Mouse (Mus musculus): ENCODE data around the gene Dnajc8. TPM values are rescaled to one million over a fixed set of nuclear protein-coding genes. Genes with fewer than 3 reads are reported as not detected.
"Not testable (repeated sequence)": the region's sequence is repeated elsewhere in the genome, so short reads cannot be mapped to it uniquely, and the experiment has no call there.

Dnajc8 gene
- polyA plus RNA-seq, 1 experiment from 2014 or later = 202 TPM

GRCm38 (mm10) chr4:132590642-132591041 lies 55.3 kb downstream of the Dnajc8 start:
- Histone ChIP-seq H3K4me3 (no peak overlapping the region), H3K36me3 (no peaks in the 10 kb centered on the region), H3K9me3 (no peaks in the 10 kb centered on the region), H3K4me1 (replicated peaks) (peaks cover 7% of the 10 kb centered on the region), H3K27ac (no peak overlapping the region), H3K27me3 (ENCODE audit: insufficient read depth, poor library complexity, severe bottlenecking) (no peaks in the 10 kb centered on the region)
- DNase-seq (ENCODE audit: low spot score) = no peak
- 87% methylated on average over 10 of the region's 10 CpGs for WGBS

GRCm38 (mm10) chr4:132592958-132593357 lies 57.6 kb downstream of the Dnajc8 start:
- WGBS = 93% methylated on average over 9 of the region's 9 CpGs
- Histone ChIP-seq H3K36me3 (no peaks in the 10 kb centered on the region), H3K9me3 (no peaks in the 10 kb centered on the region), H3K4me3 (no peak overlapping the region), H3K27ac (no peak overlapping the region), H3K4me1 (replicated peaks) (peaks cover 10% of the 10 kb centered on the region), H3K27me3 (ENCODE audit: insufficient read depth, poor library complexity, severe bottlenecking) (no peaks in the 10 kb centered on the region)
- no peak for DNase-seq (ENCODE audit: low spot score)

- DNase-seq (ENCODE audit: low spot score) = peak; percentile 24
- H3K36me3 ChIP-seq = no peaks in the 10 kb centered on the region
- H3K27ac ChIP-seq = no peak overlapping the region
- no peaks in the 10 kb centered on the region for H3K27me3 ChIP-seq (ENCODE audit: insufficient read depth, poor library complexity, severe bottlenecking)
- 19% methylated on average over 4 of the region's 4 CpGs for WGBS
- H3K4me1 ChIP-seq (replicated peaks) = peaks cover 10% of the 10 kb centered on the region
- no peaks in the 10 kb centered on the region for H3K9me3 ChIP-seq
- H3K4me3 ChIP-seq = no peak overlapping the region
These were observed 58.8 kb downstream of the Dnajc8 start for GRCm38 (mm10) chr4:132594191-132594590.

GRCm38 (mm10) chr4:132598861-132599260 lies 63.5 kb downstream of the Dnajc8 start:
- DNase-seq (ENCODE audit: low spot score) = no peak
- Histone ChIP-seq H3K27me3 (ENCODE audit: insufficient read depth, poor library complexity, severe bottlenecking) (no peaks in the 10 kb centered on the region), H3K4me3 (no peak overlapping the region), H3K27ac (no peak overlapping the region), H3K36me3 (no peaks in the 10 kb centered on the region), H3K9me3 (no peaks in the 10 kb centered on the region), H3K4me1 (replicated peaks) (peaks cover 9% of the 10 kb centered on the region)
- 73% methylated on average over 2 of the region's 2 CpGs for WGBS

GRCm38 (mm10) chr4:132599764-132600163 lies 64.4 kb downstream of the Dnajc8 start:
- H3K9me3 ChIP-seq = no peaks in the 10 kb centered on the region
- 87% methylated on average over 3 of the region's 3 CpGs for WGBS
- DNase-seq (ENCODE audit: low spot score) = no peak
- H3K4me3 ChIP-seq = no peak overlapping the region
- H3K36me3 ChIP-seq = no peaks in the 10 kb centered on the region
- H3K27me3 ChIP-seq (ENCODE audit: insufficient read depth, poor library complexity, severe bottlenecking) = no peaks in the 10 kb centered on the region
- no peak overlapping the region for H3K27ac ChIP-seq
- H3K4me1 ChIP-seq (replicated peaks) = peaks cover 3% of the 10 kb centered on the region; the same call in 1 of the 2 replicates

GRCm38 (mm10) chr4:132600465-132600864 lies 65.1 kb downstream of the Dnajc8 start:
- 78% methylated on average over 6 of the region's 6 CpGs for WGBS
- H3K9me3 ChIP-seq = no peaks in the 10 kb centered on the region
- H3K4me1 ChIP-seq (replicated peaks) = peaks cover 3% of the 10 kb centered on the region; the same call in 1 of the 2 replicates
- H3K36me3 ChIP-seq = no peaks in the 10 kb centered on the region
- no peak for DNase-seq (ENCODE audit: low spot score)
- no peak overlapping the region for H3K4me3 ChIP-seq
- no peaks in the 10 kb centered on the region for H3K27me3 ChIP-seq (ENCODE audit: insufficient read depth, poor library complexity, severe bottlenecking)
- no peak overlapping the region for H3K27ac ChIP-seq

GRCm38 (mm10) chr4:132601242-132601641 lies 65.9 kb downstream of the Dnajc8 start:
- not testable (repeated sequence) for DNase-seq (ENCODE audit: low spot score); H3K36me3 ChIP-seq; H3K4me3 ChIP-seq; H3K27me3 ChIP-seq (ENCODE audit: insufficient read depth, poor library complexity, severe bottlenecking); H3K4me1 ChIP-seq (replicated peaks); H3K27ac ChIP-seq; H3K9me3 ChIP-seq
- WGBS = 94% methylated on average over 5 of the region's 5 CpGs

Other genes starting within 250 kb of the Dnajc8 start
- 0.77 and 0.96 TPM in 2 replicates for gene Rab42, start 232.2 kb upstream of the Dnajc8 start, polyA plus RNA-seq (2016; fragmentation: Nextera tagmentation; extraction: Ambion mirVana)
- 90.6 and 91.5 TPM in 2 replicates for gene Trnau1ap, start 206.0 kb upstream of the Dnajc8 start, polyA plus RNA-seq (2016; fragmentation: Nextera tagmentation; extraction: Ambion mirVana)
- 116 and 157 TPM in 2 replicates for gene Rcc1, start 181.9 kb upstream of the Dnajc8 start, polyA plus RNA-seq (2016; fragmentation: Nextera tagmentation; extraction: Ambion mirVana)
- gene Phactr4, start 113.1 kb upstream of the Dnajc8 start, polyA plus RNA-seq (2016; fragmentation: Nextera tagmentation; extraction: Ambion mirVana) = 24.2 and 25.5 TPM in 2 replicates
- gene Med18, start 71.6 kb upstream of the Dnajc8 start, polyA plus RNA-seq (2016; fragmentation: Nextera tagmentation; extraction: Ambion mirVana) = 29.0 and 33.3 TPM in 2 replicates
- 12.9 and 13.0 TPM in 2 replicates for gene Sesn2, start 25.0 kb upstream of the Dnajc8 start, polyA plus RNA-seq (2016; fragmentation: Nextera tagmentation; extraction: Ambion mirVana)
- gene Atpif1, start 1.9 kb upstream of the Dnajc8 start, polyA plus RNA-seq (2016; fragmentation: Nextera tagmentation; extraction: Ambion mirVana) = 1,033 and 1,169 TPM in 2 replicates
- gene Ptafr, start 28.5 kb downstream of the Dnajc8 start, polyA plus RNA-seq (2016; fragmentation: Nextera tagmentation; extraction: Ambion mirVana) = 0.42 and 0.81 TPM in 2 replicates
- gene Eya3, start 103.4 kb downstream of the Dnajc8 start, polyA plus RNA-seq (2016; fragmentation: Nextera tagmentation; extraction: Ambion mirVana) = 24.2 and 33.0 TPM in 2 replicates
- gene Xkr8, start 197.0 kb downstream of the Dnajc8 start, polyA plus RNA-seq (2016; fragmentation: Nextera tagmentation; extraction: Ambion mirVana) = 3.4 and 4.9 TPM in 2 replicates
- gene Smpdl3b, start 221.7 kb downstream of the Dnajc8 start, polyA plus RNA-seq (2016; fragmentation: Nextera tagmentation; extraction: Ambion mirVana) = 1.9 and 3.0 TPM in 2 replicates
- gene Rpa2, start 232.8 kb downstream of the Dnajc8 start, polyA plus RNA-seq (2016; fragmentation: Nextera tagmentation; extraction: Ambion mirVana) = 147 and 177 TPM in 2 replicates

Measured in hindbrain, embryonic 10.5 days (tissue).